Mouse (Mus musculus): ENCODE measurements around the gene Stk38. TPM values are rescaled to one million over a fixed set of nuclear protein-coding genes. Genes with fewer than 3 reads are reported as not detected.
A peak's percentile ranks its signal among the peaks of the same experiment; 100 is the strongest.

Gene Stk38
- polyA plus RNA-seq, 1 experiment from 2014 or later: 93.7 TPM

GRCm38 (mm10) chr17:28960597-28960996 is 47.2 kb downstream of the Stk38 start:
- Histone ChIP-seq H3K27ac (peak overlapping the region; percentile 36; the same call in 1 of the 2 replicates), H3K9me3 (no peaks in the 10 kb centered on the region), H3K36me3 (peaks cover 62% of the 10 kb centered on the region), H3K4me1 (peaks cover 20% of the 10 kb centered on the region), H3K27me3 (ENCODE audit: insufficient read depth, poor library complexity, severe bottlenecking) (no peaks in the 10 kb centered on the region), H3K4me3 (peak overlapping the region; percentile 15; the same call in 1 of the 2 replicates)
- 52% methylated on average over 10 of the region's 10 CpGs for WGBS
- no peak for DNase-seq (ENCODE audit: low spot score)

- Histone ChIP-seq H3K4me1 (peaks cover 31% of the 10 kb centered on the region), H3K9me3 (no peaks in the 10 kb centered on the region), H3K27me3 (ENCODE audit: insufficient read depth, poor library complexity, severe bottlenecking) (no peaks in the 10 kb centered on the region), H3K27ac (no peak overlapping the region), H3K4me3 (no peak overlapping the region), H3K36me3 (peaks cover 24% of the 10 kb centered on the region)
- DNase-seq (ENCODE audit: low spot score): no peak
- 94% methylated on average over 9 of the region's 9 CpGs for WGBS
These were observed 53.4 kb downstream of the Stk38 start for GRCm38 (mm10) chr17:28954416-28954815.

GRCm38 (mm10) chr17:28953251-28953650 is 54.5 kb downstream of the Stk38 start:
- peaks cover 31% of the 10 kb centered on the region for H3K4me1 ChIP-seq
- H3K27me3 ChIP-seq (ENCODE audit: insufficient read depth, poor library complexity, severe bottlenecking): no peaks in the 10 kb centered on the region
- DNase-seq (ENCODE audit: low spot score): no peak
- peak overlapping the region; percentile 98 for H3K27ac ChIP-seq
- H3K4me3 ChIP-seq: peak overlapping the region; percentile 81
- H3K9me3 ChIP-seq: no peaks in the 10 kb centered on the region
- peaks cover 19% of the 10 kb centered on the region for H3K36me3 ChIP-seq
- WGBS: 15% methylated on average over 9 of the region's 9 CpGs

GRCm38 (mm10) chr17:28951831-28952799 is 55.7 kb downstream of the Stk38 start, which contains the start of gene Kctd20:
Gene Kctd20 (plus strand): TSS chr17:28951950.
- under 1% methylated on average over 79 of the region's 80 CpGs for WGBS
- peak within 1 kb of the TSS; percentile 98 for H3K27ac ChIP-seq
- peaks cover 13% of the 10 kb centered on the region; the same call in 1 of the 2 replicates for H3K36me3 ChIP-seq
- peak; percentile 96 for DNase-seq (ENCODE audit: low spot score)
- H3K4me1 ChIP-seq: peaks cover 25% of the 10 kb centered on the region
- no peaks in the 10 kb centered on the region for H3K9me3 ChIP-seq
- no peaks in the 10 kb centered on the region for H3K27me3 ChIP-seq (ENCODE audit: insufficient read depth, poor library complexity, severe bottlenecking)
- peak within 1 kb of the TSS; percentile 81 for H3K4me3 ChIP-seq

- H3K4me3 ChIP-seq: no peak overlapping the region
- 71% methylated on average over 4 of the region's 4 CpGs for WGBS
- H3K36me3 ChIP-seq: peaks cover 8% of the 10 kb centered on the region; the same call in 1 of the 2 replicates
- peak overlapping the region; percentile 98 for H3K27ac ChIP-seq
- H3K27me3 ChIP-seq (ENCODE audit: insufficient read depth, poor library complexity, severe bottlenecking): no peaks in the 10 kb centered on the region
- no peaks in the 10 kb centered on the region for H3K9me3 ChIP-seq
- peaks cover 25% of the 10 kb centered on the region for H3K4me1 ChIP-seq
- no peak for DNase-seq (ENCODE audit: low spot score)
These were observed 57.0 kb downstream of the Stk38 start for GRCm38 (mm10) chr17:28950751-28951150.

GRCm38 (mm10) chr17:28948661-28949060 is 59.1 kb downstream of the Stk38 start:
- WGBS: 81% methylated on average over 4 of the region's 4 CpGs
- Histone ChIP-seq H3K4me3 (no peak overlapping the region), H3K36me3 (no peaks in the 10 kb centered on the region), H3K4me1 (peaks cover 15% of the 10 kb centered on the region), H3K27me3 (ENCODE audit: insufficient read depth, poor library complexity, severe bottlenecking) (no peaks in the 10 kb centered on the region), H3K27ac (no peak overlapping the region), H3K9me3 (no peaks in the 10 kb centered on the region)
- DNase-seq (ENCODE audit: low spot score): no peak

- Histone ChIP-seq H3K27ac (no peak overlapping the region), H3K9me3 (no peaks in the 10 kb centered on the region), H3K4me3 (no peak overlapping the region), H3K27me3 (ENCODE audit: insufficient read depth, poor library complexity, severe bottlenecking) (no peaks in the 10 kb centered on the region), H3K4me1 (peaks cover 9% of the 10 kb centered on the region; the same call in 1 of the 2 replicates), H3K36me3 (no peaks in the 10 kb centered on the region)
- no peak for DNase-seq (ENCODE audit: low spot score)
- WGBS: 85% methylated on average over 19 of the region's 19 CpGs
These were observed 60.5 kb downstream of the Stk38 start for GRCm38 (mm10) chr17:28947011-28947939.

GRCm38 (mm10) chr17:28944481-28944880 is 63.3 kb downstream of the Stk38 start:
- no peaks in the 10 kb centered on the region for H3K4me1 ChIP-seq
- no peak for DNase-seq (ENCODE audit: low spot score)
- no peaks in the 10 kb centered on the region for H3K9me3 ChIP-seq
- H3K27ac ChIP-seq: no peak overlapping the region
- H3K27me3 ChIP-seq (ENCODE audit: insufficient read depth, poor library complexity, severe bottlenecking): no peaks in the 10 kb centered on the region
- no peaks in the 10 kb centered on the region for H3K36me3 ChIP-seq
- H3K4me3 ChIP-seq: no peak overlapping the region
- WGBS: 91% methylated on average over 7 of the region's 7 CpGs

- Histone ChIP-seq H3K9me3 (no peaks in the 10 kb centered on the region), H3K27ac (no peak within 1 kb of the TSS), H3K4me3 (no peak within 1 kb of the TSS), H3K4me1 (no peaks in the 10 kb centered on the region), H3K27me3 (ENCODE audit: insufficient read depth, poor library complexity, severe bottlenecking) (no peaks in the 10 kb centered on the region), H3K36me3 (no peaks in the 10 kb centered on the region)
- 86% methylated on average over 7 of the region's 7 CpGs for WGBS
- DNase-seq (ENCODE audit: low spot score): no peak
These were observed 64.1 kb downstream of the Stk38 start, which contains the start of gene Pxt1 for GRCm38 (mm10) chr17:28943740-28944139. Gene Pxt1 (minus strand): TSS chr17:28943840.

GRCm38 (mm10) chr17:28942101-28942500 is 65.7 kb downstream of the Stk38 start:
- DNase-seq (ENCODE audit: low spot score): peak; percentile 88
- Histone ChIP-seq H3K4me1 (no peaks in the 10 kb centered on the region), H3K27me3 (ENCODE audit: insufficient read depth, poor library complexity, severe bottlenecking) (no peaks in the 10 kb centered on the region), H3K9me3 (no peaks in the 10 kb centered on the region), H3K36me3 (no peaks in the 10 kb centered on the region), H3K27ac (no peak overlapping the region), H3K4me3 (no peak overlapping the region)
- WGBS: 72% methylated on average over 10 of the region's 11 CpGs

GRCm38 (mm10) chr17:28940776-28941555 is 66.8 kb downstream of the Stk38 start:
- no peaks in the 10 kb centered on the region for H3K9me3 ChIP-seq
- H3K4me1 ChIP-seq: no peaks in the 10 kb centered on the region
- no peak overlapping the region for H3K27ac ChIP-seq
- H3K4me3 ChIP-seq: no peak overlapping the region
- H3K36me3 ChIP-seq: no peaks in the 10 kb centered on the region
- DNase-seq (ENCODE audit: low spot score): no peak
- H3K27me3 ChIP-seq (ENCODE audit: insufficient read depth, poor library complexity, severe bottlenecking): no peaks in the 10 kb centered on the region
- WGBS: 90% methylated on average over 25 of the region's 25 CpGs
